Mouse (Mus musculus) urinary bladder, postnatal 10 days (tissue): ENCODE measurements around the gene Ring1.
"Not testable (repeated sequence)": the region's sequence is repeated elsewhere in the genome, so short reads cannot be mapped to it uniquely, and the experiment has no call there.

ENCODE experiments used
- DNase-seq: peaks from one replicate; pipeline ENCODE4 v3.0.0; 2022; ENCODE audit warnings: low spot score

The Ring1 gene

DNA sequence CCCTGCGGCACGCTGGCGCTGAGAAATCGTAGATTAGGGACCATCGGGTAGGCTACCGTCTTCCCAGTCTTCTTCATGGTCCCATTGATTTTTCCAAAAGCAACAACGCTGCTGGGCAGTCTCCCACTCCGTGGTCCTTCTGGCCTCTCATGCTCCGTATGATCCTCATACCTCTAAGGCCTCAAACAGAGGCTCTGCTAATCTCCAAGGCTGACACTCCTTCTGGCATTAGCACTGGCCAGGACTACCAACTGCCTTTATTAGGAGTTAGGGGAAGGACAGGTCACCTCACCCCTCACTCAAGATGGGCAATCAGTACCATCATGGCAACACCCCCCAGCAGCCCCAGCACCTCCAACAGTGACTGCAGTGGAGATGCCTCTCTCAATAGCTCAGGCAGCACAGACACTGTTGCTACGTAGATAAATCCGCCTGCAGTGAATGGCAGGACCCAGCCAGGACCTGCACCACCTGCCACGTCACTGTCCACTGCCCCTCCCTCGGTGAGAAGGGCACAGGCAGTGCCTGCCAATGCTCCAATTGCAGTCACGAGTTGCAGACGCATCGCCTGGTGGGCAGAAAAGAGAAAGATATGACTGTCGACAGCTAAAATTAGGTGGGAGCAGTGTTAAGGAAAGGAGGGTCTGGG, 4.1 kb upstream of the Ring1 start:
- DNase-seq = no peak

DNA sequence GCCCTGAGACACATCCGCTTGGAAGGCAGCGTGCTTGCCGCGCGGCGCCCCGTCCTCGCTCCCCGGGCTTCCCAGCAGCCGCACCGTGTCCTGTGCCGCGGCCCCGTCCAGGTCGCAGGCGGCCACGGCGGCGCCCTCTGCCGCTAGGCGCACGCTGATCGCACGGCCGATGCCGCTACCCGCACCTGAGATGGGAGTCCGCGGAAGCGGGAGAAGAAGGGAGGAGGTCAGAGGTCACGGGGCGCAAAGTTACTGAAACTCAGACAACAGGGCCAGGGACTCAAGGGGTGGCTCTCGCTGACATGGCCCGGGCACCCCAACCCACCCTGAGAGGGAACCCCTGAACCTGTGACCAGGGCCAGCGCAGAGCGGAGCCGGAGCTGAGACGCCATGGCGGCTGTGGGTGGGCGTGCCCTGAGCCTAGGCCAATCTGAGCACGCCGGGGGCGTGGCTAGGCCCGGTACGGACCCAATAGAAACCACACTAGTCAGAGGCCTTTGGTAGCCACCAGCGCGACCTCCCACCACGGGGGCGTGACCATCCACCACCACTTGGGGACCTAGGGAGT, 3.3 kb upstream of the Ring1 start, which contains the start of gene H2-Ke6:
Gene H2-Ke6 (minus strand): TSS at position 405 of the 568 bp plus-strand sequence.
- peak; percentile 71 for DNase-seq

DNA sequence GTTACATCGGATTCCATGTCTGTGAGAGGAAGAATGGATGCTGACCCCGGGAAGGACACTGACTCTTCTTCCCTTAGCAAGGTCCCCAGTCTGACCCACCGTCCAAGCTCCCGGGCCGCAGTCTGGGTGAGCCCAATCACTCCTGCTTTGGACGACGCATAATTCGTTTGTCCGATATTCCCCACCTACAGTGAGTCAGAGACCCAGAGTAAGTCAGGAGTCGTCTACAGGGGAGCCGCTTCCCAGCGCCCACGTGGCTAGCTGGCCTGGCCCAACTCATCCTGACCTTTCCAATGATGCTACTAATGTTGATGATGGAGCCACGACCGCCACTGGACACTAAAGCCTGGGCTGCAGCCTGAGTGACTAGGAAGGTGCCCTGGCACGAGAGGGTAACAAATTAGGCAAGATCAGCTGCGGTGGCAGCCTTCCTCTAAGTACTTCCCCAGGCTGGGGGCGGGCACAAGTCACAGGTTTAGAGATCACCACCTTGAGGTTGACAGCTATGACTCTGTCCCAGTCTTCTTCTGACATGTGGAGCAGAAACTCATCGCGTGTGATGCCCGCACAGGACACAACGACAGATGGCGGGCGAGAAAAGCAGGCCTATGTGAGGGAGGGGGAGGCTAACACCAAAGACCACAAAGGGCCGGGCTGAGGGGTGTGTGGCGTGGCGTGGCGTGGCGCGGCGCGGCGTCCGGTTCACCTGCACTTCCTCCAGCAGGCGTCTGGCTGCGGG, 2.6 kb upstream of the Ring1 start:
- DNase-seq = no peak

DNA sequence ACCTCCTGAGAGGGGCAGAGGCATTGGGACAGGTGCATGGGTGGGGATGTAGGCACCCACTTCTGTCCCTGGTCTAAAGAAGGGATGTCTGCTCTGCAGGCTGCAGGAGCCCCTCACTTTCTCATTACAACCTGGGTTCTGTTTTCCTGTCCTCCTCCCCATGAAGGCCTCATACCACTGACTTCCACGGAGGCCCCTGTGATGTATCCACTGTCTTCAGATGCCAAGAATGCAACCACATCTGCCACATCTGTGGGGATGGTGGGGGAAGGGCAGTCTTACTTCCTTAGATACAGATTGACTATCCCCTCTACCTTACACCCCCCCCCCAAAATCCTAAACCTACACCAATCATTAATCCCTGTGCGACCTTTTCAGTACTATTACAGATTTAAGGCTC, 1.7 kb upstream of the Ring1 start:
- no peak for DNase-seq

DNA sequence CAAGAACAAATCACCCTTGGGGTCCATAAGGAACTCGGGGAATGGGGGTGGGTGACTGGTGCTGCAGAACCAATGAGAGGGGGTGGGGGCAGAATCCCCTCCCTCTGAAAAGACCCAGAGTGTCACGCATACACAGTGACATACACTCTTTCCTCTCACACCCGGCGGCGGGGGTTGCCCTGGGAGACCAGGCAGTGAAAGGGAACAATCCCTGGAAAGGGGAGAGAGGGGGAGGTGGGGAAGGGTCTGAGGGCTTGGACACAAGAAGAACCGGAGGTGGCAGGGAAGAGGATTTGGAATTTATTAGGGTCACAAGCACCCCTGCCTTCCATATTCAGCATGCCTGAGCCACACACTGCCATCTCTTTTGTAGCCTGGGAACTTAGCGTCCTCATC, 1.3 kb upstream of the Ring1 start:
- no peak for DNase-seq

DNA sequence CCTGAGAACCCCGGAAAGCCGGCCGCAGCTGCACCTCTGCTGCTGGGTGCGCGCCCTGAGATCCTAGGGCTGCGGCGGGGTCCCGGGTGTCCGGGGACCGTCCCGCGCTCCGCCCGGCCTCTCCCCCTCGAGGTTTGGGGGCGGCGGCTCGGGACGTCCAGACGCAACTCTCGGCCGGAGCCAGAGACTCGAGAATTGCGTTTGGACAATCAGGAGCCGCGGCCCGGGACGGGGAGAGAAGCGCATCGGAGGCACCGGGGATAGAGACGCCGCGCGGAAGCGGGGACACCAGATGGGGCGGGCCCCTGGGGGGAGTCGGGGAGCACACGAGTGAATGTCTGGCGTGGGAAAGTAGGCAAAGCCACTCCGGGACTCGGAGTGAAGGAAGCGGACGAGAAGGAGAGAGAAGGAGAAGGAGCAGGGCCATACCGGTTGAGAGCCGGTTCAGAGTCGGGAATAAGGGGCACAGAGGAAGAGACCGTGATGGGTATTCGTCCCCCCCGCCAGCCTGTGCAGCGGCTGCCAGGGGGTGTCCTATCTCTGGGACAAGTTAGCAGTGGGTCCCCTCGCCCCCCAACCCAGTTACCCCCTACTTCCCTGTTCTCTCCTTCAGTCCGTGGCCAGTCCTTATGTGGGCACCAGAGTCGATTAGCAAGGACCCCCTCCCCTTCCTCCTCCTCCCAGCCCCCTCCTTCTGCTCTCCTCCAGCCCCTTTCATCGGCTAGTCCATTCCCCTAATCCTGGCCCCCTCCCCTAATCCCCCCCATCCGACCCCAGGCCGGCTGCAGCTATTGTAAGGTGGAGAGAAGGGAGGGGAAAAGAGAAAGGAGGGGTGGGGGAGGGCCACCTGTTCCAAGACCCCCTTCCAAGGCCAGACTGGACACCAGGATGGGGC, 628 bp upstream of the Ring1 start:
- DNase-seq = no peak

DNA sequence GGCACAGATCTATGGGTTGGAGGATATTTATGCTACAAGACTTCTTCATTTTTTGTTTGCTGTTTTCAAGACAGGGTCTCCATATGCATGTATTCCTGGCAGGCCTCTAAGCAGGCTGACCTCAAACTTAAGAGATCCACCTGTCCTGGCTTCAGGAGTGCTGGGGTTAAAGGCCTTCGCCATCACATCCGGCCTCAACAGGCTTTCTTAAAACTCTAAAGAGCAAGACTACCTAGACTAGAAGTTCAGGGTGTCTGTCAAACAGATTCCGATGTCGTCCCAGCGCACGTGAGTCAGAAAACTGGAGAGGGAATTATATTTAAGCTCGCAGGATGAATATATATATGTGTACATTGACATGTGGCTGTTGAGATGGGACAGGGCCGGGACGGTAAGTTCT, 802 bp downstream of the Ring1 start:
- no peak for DNase-seq

DNA sequence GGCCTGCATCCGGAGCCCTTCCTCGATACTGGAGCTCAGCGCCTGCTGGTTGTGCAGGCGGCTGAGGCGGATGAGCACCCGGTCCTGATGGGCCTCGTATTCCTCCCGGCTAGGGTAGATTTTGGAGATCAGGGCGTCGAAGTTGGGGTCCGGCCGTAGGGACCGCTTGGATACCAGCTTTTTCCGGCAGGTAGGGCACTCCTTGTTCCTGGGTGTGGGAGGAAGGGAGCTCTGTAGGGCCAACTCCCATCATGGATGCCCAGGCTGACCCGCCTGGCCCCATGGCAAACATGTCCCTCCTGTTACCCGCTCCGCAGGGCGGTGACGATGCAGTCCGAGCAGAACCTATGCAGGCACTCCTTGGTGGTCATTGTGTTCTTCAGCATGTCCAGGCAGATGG, 1.5 kb downstream of the Ring1 start:
- DNase-seq = no peak

DNA sequence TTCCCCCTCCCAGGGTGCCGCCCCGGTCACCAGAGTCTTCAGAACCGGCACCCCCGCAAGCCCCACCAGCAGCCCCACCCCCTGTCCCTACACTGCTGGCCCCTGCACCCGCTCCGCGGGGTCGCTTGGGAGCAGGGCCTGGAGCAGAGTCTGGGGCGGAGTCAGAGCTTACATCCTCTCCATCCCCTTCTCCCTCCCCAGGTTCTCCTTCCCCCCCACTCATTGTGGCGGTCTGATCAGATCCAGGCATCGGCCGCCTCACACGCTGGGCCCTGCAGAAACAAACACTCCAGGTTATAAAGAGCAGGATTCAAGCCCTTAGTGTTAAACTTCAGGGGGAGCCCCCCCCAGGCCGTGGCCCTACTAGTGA, 2.1 kb downstream of the Ring1 start:
- no peak for DNase-seq

DNA sequence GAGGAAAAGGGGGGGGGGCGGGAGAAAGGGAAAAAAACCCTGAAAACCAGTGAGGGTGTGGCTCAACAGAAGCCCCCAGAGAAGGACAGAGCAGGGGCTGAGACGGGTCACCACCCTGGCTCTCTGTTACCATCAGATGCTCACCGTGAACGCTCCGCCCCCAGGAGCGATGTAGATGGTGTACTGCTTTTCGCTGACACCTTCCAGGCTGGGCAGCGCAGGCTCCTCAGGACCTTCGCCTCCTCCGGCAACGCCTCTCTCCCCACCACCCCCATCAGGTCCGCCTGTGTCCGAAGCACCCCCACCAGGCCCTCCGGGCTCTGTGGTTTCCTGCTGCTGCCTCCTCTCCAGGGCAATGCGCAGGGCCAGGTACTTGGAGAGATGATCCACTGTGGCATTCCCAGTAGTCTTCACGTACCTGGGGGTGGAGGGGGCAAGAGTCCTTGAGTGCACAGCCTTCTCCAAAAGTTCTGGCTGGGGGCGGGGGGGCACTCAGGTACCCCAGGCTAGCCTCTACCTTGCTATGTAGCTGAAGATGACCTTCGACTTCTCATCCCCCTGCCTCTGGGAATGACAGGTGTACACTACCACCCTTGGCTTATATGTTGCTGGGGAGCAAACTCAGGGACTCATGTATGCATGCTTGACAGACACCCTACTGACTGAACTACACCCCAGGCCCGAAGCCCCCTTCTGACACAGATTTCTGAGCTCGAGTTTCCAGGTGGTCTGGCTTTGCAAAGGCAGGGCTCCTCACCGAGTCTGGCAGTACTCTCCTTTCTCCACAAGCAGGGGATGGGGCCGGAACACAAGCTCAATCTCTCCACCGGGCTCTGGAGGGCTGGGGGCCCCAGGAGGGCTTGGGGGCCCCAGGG, 2.7 kb downstream of the Ring1 start:
- no peak for DNase-seq

DNA sequence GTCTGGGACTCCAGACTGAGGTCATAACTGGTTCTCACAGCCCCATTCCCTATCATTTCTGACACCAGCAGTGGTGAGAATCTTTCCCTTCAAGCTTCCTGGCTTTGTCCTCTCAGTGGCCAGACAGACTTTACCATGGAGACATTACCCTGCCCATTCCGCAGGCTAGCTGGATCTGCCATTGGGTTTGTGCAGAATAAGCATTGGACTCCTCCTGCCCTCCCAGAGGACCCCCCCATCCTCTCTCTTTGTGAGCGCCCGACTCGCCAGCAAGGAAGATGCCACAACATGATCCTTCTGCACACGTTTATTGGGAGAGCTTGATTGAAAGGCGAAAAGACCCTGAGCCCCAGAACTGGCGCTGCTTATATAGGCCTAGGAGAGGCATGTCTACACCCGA, 11.0 kb downstream of the Ring1 start:
- no peak for DNase-seq

DNA sequence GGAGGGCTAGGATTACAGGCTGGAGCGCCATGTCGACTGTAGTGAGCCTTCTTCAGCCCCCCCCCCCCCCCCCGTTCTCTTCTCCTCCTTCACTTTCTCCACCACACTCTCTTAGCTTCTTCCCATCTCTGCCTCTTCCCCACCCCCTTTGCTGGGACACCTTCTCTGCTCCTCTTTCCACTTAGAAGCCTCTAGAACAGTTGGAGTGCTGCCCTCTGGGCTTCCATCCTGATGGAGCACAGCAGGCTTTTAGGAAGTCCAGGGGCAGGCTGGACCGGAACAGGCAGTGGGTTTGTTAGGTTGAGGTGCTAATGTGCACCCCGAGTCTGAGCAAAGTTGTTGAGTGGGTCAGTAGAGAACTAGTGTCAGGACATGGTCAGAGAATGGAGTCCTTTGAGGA, 14.3 kb downstream of the Ring1 start:
- no peak for DNase-seq

DNA sequence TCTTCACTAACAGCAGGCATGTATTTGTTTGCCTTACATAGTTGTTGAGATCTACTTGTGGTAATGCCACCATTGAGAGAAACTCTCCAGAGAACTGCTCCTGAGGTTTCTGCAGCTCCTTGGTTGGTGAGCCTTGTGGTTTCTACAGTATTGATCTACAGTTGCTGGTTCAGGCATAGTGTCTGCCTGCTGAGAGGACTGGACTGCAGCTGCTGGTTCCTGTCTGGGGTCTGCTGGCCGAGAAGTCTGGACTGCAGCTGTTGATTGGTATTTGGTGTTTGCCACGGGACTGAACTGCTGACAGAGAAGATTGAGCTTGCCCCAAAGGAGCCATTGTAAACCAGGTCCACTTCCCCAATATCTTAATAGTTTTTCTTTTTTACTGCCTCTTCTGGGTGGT, 17.9 kb downstream of the Ring1 start:
- DNase-seq = no peak

DNA sequence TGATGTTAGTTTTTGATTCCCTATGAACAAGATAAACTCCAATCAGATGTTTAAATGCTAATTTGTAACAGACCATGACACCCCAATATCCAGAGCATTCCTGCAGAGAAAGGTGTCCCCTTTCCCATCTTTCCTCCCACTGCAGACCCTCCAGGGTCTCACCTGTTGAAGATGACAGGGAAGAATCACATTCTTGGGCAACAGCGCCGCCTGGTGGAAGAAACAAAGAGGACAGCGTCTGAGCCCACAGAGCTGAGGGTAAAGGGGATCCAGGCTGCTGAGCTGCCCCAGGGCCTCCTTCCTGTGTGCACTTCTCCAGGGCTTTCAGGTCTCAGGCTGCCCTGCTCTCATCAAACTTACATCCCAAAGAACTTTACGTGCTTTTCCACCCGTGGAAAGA, 21.1 kb downstream of the Ring1 start:
- no peak for DNase-seq

DNA sequence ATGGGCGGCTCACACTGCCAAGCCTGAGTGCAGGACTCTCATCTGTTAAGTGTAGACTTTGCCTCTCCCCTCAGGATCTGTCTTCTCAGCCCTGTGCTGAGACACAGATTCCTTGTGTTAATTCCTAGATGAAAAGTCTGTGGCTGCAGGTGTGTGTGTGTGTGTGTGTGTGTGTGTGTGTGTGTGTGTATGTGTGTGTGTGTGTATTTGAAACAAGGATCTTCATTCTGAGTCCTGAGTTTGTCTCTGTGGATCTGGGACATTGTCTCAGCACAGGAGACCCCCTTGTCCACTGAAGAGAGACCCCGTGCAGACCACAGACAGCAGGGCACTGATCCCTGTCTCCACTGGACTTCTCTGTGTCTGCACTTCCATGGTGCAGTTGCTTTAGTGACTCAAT, 23.7 kb downstream of the Ring1 start:
- not testable (repeated sequence) for DNase-seq

DNA sequence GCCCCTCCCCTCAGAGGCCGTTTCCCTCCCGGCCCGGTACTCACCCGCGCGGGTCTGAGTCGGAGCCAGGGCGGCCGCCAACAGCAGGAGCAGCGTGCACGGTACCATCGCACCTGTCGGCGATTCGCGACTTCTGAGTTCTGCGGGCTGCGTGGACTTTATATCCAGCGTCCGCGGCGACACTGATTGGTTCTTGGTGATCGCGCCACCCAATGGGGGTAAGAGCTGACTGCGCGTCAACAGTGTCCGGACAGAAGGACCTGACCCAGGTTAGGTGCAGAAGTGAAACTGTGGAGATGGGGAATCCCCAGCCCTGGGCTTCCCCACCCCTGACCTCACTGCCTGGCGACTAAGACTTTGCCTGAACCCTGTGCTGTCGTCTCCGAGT, 24.3 kb downstream of the Ring1 start, which contains the start of gene H2-K1:
Gene H2-K1 (minus strand): TSS at position 198 of the 388 bp plus-strand sequence.
- DNase-seq = peak; percentile 58

DNA sequence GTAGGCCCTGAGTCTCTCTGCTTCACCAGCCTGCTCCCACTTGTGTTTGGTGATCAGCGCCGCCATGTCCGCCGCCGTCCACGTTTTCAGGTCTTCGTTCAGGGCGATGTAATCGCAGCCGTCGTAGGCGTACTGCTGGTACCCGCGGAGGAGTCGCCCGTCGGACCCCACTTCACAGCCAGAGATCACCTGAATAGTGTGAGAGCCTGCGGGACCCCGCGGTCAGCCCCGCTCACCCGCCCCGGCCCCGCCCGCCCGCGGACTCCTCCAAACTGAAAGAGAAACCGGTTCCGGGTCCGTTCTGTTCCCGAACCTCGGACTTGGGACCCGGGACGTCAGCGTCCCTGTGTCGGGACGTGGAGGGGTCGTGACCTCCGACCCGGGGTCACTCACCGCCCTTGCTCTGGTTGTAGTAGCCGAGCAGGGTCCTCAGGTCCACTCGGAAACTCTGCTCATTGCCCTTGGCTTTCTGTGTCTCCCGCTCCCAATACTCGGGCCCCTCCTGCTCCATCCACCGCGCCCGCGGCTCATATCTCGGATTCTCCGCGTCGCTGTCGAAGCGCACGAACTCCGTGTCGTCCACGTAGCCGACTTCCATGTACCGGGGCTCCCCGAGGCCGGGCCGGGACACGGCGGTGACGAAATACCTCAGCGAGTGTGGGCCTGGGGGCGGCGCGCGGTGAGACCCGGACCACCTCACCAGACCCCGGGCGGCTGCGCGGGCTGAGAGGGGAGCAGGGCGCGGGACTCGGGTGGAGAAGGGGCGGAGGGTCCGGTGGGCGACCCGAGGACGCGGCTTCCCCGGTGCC, 24.9 kb downstream of the Ring1 start:
- no peak for DNase-seq

DNA sequence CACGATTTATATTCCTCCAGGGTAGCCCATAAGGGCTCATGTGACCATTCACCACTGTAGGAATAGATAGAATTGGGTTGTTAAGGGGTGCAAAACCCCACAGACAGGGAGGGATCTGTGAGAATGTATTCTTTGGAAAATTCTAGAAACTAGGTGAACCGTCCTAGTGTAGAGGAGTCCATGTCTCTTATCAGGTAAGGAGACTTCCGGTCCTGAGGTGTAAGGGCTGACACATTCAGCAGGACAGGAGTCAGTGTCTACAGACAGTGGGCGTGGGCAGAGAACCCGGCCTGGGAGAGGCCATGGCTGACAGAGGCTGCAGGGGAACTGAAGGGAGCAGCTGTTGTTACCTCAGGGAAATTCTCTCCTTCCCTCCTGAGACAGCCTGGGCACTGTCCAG, 25.8 kb downstream of the Ring1 start:
- DNase-seq = not testable (repeated sequence)

DNA sequence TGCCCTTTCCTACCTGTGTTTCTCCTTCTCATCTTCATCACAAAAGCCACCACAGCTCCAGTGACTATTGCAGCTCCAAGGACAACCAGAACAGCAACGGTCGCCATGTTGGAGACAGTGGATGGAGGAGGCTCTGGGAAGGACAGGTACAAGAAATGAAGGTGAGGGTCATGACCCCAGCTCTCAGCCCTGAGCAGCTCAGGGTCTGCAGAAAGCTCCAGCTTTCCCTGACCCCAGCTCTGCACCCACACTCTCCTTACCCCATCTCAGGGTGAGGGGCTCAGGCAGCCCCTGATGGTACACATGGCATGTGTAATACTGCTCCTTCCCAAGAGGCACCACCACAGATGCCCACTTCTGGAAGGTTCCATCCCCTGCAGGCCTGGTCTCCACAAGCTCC, 27.5 kb downstream of the Ring1 start:
- not testable (repeated sequence) for DNase-seq

DNA sequence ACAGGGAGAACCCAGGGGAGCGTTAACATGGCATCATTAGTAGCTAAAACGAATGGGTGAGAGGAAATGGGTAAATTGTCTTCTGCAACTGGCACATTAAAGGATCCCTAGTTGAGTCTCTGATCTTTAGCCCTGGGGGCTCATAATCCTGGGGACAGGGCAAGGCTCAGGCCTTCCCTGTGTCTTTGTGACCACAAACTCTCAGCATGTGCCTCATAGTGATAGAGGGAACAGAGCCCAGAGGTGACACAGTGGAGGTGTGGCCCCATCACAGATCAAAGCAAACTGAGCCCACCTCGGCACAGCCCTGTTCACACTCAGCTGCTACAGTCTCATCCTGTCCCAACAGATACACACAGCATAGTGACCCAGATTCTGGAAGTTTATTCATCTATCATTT, 28.8 kb downstream of the Ring1 start:
- no peak for DNase-seq

DNA sequence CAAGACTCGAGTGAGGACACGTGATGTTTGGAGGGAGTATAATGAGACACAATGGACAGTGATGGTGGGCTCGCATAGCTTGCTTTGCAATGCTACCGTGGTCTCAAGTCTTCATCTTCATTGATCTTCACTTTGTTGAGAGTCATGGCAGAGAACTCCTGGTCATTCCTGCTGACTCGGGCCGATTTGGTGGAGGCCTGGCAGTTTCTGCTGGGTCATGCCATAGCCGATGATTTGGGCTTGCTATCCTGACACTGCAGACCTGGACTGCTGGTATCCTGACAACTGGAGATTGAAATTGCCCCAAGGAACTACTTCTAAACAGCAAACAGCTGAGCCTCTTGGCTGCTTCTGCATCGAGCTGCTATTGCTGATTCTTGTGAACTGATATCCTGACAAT, 29.5 kb downstream of the Ring1 start:
- DNase-seq = no peak
